Mouse (Mus musculus) forebrain, postnatal 0 days (tissue): ENCODE data around the gene Dlk1. TPM values are rescaled to one million over a fixed set of nuclear protein-coding genes. Genes with fewer than 3 reads are reported as not detected.

Experiments
- ATAC-seq: fragments of 200-750 bp; cut with Nextera tagmentation; 2 replicates; pipeline ENCODE4 v1.8.0; 2017; ENCODE audit warnings: mild to moderate bottlenecking, moderate library complexity
- DNase-seq: peaks from one replicate; pipeline ENCODE4 v3.0.0-alpha.2; 2015
- H3K27ac ChIP-seq: fragments of 300-500 bp; sonication (generic); 2 replicates; pipeline ENCODE4 v1.5.1; 2014; ENCODE audit warnings: low read depth, mild to moderate bottlenecking, antibody characterized with exemption, low read length, moderate library complexity, mixed read lengths
- H3K27me3 ChIP-seq: fragments of 300-500 bp; sonication (generic); 2 replicates; pipeline ENCODE4 v1.6.1; 2014; ENCODE audit warnings: mild to moderate bottlenecking, low read length, mixed read lengths; ENCODE audit not compliant: insufficient read depth
- H3K36me3 ChIP-seq: fragments of 300-500 bp; sonication (generic); 2 replicates; pipeline ENCODE4 v1.6.1; 2014; ENCODE audit warnings: mild to moderate bottlenecking, moderate library complexity; ENCODE audit not compliant: insufficient read depth
- H3K4me1 ChIP-seq: fragments of 300-500 bp; sonication (generic); 2 replicates; pipeline ENCODE4 v1.6.1; 2014; ENCODE audit warnings: antibody characterized with exemption; ENCODE audit not compliant: insufficient read depth
- H3K4me2 ChIP-seq: fragments of 300-500 bp; sonication (generic); 2 replicates; pipeline ENCODE4 v1.6.1; 2014; ENCODE audit warnings: low read depth, mild to moderate bottlenecking, moderate library complexity
- H3K4me3 ChIP-seq: fragments of 300-500 bp; sonication (generic); 2 replicates; pipeline ENCODE4 v1.5.1; 2014; ENCODE audit warnings: low read depth, low read length, mixed read lengths
- H3K9ac ChIP-seq: fragments of 300-500 bp; sonication (generic); 2 replicates; pipeline ENCODE4 v1.6.1; 2014; ENCODE audit warnings: mild to moderate bottlenecking
- H3K9me3 ChIP-seq: fragments of 300-500 bp; sonication (generic); 2 replicates; pipeline ENCODE4 v1.6.1; 2016; ENCODE audit warnings: low read length
- CTCF ChIP-seq: sonication (generic); IDR thresholded peaks from 2 replicates; pipeline ENCODE4 v1.5.1; 2016; ENCODE audit warnings: antibody characterized with exemption, control low read depth, low read depth
- WGBS: fragments of 180-500 bp; shearing (Covaris S2); extraction: QIAGEN DNeasy Blood & Tissue Kit; methylation state at CpG from one replicate; pipeline ENCODE4 v1.1.7; 2014; 5-methylcytosine and 5-hydroxymethylcytosine counted together
- polyA plus RNA-seq: library from polyadenylated mRNA; unstranded; fragments of >200 nt; fragmentation: Nextera tagmentation; extraction: Ambion mirVana; gene quantifications from 2 replicates; pipeline ENCODE4 v1.2.1, GENCODE M21; 2015
- total RNA-seq: library from RNA; depleted of rRNA; stranded (reverse); fragments of >200 nt; gene quantifications from 2 replicates; pipeline ENCODE4 v1.2.3, GENCODE M21; 2014

The Dlk1 gene
- total and polyA plus RNA-seq, 2 experiments from 2014 or later: 18.8 to 35.8 TPM

DNA sequence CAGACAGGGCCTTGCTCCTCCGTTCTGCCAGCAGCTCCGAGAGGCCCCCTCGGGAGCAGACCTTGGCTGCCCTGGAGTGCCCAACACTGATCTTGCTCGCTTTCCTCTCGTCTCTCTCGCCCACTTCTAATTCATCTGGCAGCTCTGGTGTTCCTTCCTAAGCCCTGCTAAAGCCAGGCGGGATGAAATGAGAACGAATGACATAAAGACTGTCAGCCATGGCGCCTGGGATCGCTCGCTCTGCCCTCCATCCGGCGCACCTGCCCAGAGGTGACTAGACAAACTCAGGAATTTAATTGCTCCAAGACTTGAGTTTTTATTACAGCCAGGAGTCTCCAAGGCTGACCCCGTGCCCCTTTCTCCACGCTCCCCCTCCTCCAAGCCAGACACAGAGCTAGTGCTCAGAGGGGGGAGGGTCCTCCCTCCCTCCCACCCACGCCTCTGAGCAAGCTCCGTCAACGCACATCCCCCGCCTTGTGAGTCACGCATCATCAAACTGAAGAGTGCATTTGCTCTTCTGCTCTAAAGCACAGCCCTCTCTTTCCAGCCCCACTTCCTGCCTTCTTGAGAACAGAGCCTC lies 27.8 kb upstream of the Dlk1 start:
- Histone ChIP-seq H3K36me3 (no peaks in the 10 kb centered on the region), H3K9me3 (no peaks in the 10 kb centered on the region), H3K4me2 (no peak overlapping the region), H3K27me3 (no peaks in the 10 kb centered on the region), H3K27ac (no peak overlapping the region), H3K4me3 (no peak overlapping the region), H3K4me1 (no peaks in the 10 kb centered on the region), H3K9ac (no peak overlapping the region)
- TF ChIP-seq CTCF: no peak
- DNase-seq (peak; percentile 53), ATAC-seq (peak; percentile 66)
- WGBS: 20% methylated on average over 20 of the region's 20 CpGs

DNA sequence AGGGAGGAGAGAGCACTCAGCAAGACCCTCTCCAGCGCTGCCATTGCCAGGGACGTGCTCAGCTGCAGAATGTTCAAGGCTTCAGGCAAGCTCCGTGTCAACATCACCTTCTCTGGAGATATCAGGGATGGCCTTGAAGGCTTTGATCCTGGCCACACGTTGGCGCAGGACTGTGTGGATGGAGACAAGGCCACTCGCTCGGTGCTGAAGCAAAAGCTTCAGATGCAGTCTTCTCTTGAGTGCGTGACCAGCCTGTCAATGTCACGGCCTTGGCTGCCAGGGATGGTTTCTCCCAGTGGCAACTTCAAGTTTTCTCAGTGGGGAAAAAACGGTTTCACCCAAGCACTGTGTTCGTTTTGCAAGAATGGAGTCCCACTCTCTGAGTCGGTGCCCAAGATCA lies 26.6 kb upstream of the Dlk1 start:
- WGBS: 84% methylated on average over 12 of the region's 12 CpGs
- no peak overlapping the region for H3K4me2 ChIP-seq
- no peak for ATAC-seq

DNA sequence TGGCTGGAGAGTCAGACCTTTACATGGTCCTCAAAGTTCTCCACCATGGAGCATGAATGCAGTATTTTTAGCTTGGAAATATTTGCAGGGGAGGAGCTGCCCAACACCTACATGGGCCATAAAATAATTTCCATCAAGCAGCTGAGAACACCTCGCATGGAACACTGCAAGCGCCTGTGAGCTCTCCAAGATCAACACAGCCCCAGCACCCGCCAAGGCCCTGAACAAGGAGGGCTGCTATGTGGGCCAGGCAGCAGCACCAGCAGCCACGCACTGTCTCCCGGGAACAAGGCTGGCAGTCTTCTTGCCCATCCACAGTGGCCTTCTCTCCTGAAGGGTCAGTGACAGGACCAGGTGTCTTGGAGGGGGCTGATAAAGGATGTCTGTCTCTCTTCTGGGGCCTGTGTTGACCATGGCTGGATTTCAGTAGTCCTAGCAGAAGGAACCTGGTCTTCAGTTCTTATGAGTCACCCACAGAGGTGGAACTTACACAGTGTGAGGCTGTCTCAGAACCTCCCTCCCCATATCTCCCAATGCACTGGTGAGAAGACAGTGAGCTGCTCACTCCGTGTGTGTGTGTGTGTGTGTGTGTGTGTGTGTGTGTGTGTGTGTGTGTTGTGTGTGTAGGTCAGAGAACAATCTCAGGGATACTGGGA lies 20.0 kb upstream of the Dlk1 start:
- H3K9me3 ChIP-seq: no peaks in the 10 kb centered on the region
- no peak overlapping the region for H3K27ac ChIP-seq
- no peak overlapping the region for H3K9ac ChIP-seq
- H3K4me1 ChIP-seq: no peaks in the 10 kb centered on the region
- H3K27me3 ChIP-seq: peaks cover 9% of the 10 kb centered on the region
- H3K36me3 ChIP-seq: no peaks in the 10 kb centered on the region
- 74% methylated on average over 6 of the region's 6 CpGs for WGBS
- ATAC-seq (no peak), DNase-seq (no peak)
- TF ChIP-seq CTCF: no peak
- H3K4me2 ChIP-seq: no peak overlapping the region
- no peak overlapping the region for H3K4me3 ChIP-seq

More for the DNA sequence above, 26.6 kb upstream of the Dlk1 start:
- Histone ChIP-seq H3K9me3 (no peaks in the 10 kb centered on the region), H3K9ac (no peak overlapping the region), H3K27me3 (no peaks in the 10 kb centered on the region; the same call in 1 of the 2 replicates), H3K4me1 (no peaks in the 10 kb centered on the region), H3K4me3 (no peak overlapping the region), H3K27ac (no peak overlapping the region), H3K36me3 (no peaks in the 10 kb centered on the region)
- no peak for TF ChIP-seq CTCF
- DNase-seq: no peak

- H3K9me3 ChIP-seq: no peaks in the 10 kb centered on the region
- TF ChIP-seq CTCF: peak; percentile 42
- no peaks in the 10 kb centered on the region for H3K36me3 ChIP-seq
- peaks cover 9% of the 10 kb centered on the region for H3K27me3 ChIP-seq
- 14% methylated on average over 10 of the region's 10 CpGs for WGBS
- H3K9ac ChIP-seq: no peak overlapping the region
- H3K4me2 ChIP-seq: no peak overlapping the region
- H3K27ac ChIP-seq: no peak overlapping the region
- ATAC-seq (no peak), DNase-seq (no peak)
- H3K4me3 ChIP-seq: no peak overlapping the region
- H3K4me1 ChIP-seq: no peaks in the 10 kb centered on the region
Observed at GRCm38 (mm10) chr12:109436367-109436807, 16.2 kb upstream of the Dlk1 start.

GRCm38 (mm10) chr12:109436852-109437251 lies 15.8 kb upstream of the Dlk1 start:
- no peak overlapping the region for H3K4me2 ChIP-seq
- ATAC-seq: no peak
- no peaks in the 10 kb centered on the region for H3K4me1 ChIP-seq
- no peaks in the 10 kb centered on the region for H3K36me3 ChIP-seq
- 38% methylated on average over 12 of the region's 12 CpGs for WGBS
- TF ChIP-seq CTCF: no peak
- no peak overlapping the region for H3K9ac ChIP-seq
- peaks cover 9% of the 10 kb centered on the region for H3K27me3 ChIP-seq
- H3K27ac ChIP-seq: no peak overlapping the region
- no peak for DNase-seq
- H3K4me3 ChIP-seq: no peak overlapping the region
- no peaks in the 10 kb centered on the region for H3K9me3 ChIP-seq

DNA sequence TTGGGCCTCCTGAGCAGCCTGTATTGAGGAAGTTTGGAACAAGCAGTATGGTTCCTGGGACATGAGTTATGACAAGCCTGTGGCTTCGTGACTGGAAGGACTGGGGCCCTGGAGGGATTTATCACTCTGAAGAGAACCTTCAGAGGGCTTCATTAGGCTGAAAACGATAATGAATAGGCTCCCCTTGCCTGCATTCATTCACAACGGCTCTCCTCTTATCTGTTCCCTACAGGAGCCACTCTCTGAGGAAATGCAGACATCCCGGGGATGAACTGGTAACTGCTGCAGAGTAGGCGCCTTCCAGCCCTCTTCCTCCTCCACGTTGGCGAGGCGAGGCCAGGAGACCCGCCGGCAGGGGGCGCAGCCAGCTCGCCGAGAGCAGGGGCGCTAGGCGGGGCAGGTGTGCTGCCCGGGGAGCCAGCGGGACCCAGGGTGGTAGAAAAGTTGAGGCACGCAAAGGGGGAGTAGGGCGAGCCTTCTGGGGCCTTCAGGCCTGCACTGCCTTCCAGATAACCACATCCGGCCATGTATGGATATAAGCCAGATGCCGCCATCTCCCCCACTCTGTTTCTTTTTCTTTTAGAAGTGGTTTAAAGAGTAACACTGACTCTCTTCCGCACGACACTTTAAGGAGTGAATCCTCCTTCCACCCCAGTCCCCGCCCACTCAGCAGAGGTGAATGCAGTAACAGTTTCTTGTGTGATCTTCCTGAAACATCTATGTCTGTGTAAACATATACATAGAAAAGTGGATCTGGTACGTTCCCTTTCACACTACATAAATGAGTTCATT lies 14.9 kb upstream of the Dlk1 start:
- H3K9me3 ChIP-seq: no peaks in the 10 kb centered on the region
- no peak overlapping the region for H3K27ac ChIP-seq
- peak; percentile 85 for TF ChIP-seq CTCF
- H3K4me3 ChIP-seq: no peak overlapping the region
- ATAC-seq (no peak; the same call in 1 of the 2 replicates), DNase-seq (peak; percentile 70)
- peak overlapping the region; percentile 19; the same call in 1 of the 2 replicates for H3K4me2 ChIP-seq
- 10% methylated on average over 25 of the region's 25 CpGs for WGBS
- H3K4me1 ChIP-seq: no peaks in the 10 kb centered on the region
- no peaks in the 10 kb centered on the region for H3K36me3 ChIP-seq
- H3K9ac ChIP-seq: no peak overlapping the region
- peaks cover 9% of the 10 kb centered on the region for H3K27me3 ChIP-seq

DNA sequence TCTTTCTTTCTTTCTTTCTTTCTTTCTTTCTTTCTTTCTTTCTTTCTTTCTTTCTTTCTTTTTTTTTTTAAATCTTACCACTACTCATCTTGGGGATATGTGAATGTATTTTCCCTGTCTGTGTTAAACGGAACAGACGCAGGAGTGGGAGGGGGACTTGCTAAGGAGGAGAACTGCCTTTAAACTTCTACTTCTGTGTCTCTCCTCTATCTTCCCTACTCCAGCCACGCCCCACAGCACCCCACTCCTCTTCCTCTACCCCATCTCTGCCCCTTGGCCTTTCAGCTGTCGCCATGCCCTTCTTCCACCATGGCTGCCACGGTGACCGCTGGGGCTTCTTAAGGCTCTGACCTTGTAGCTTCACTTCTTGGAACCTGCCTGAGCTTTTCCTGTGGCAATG lies 14.2 kb upstream of the Dlk1 start:
- no peak for DNase-seq
- no peaks in the 10 kb centered on the region for H3K4me1 ChIP-seq
- H3K4me3 ChIP-seq: no peak overlapping the region
- H3K27me3 ChIP-seq: peaks cover 9% of the 10 kb centered on the region
- WGBS: 69% methylated on average over 6 of the region's 6 CpGs
- no peak overlapping the region for H3K9ac ChIP-seq
- H3K36me3 ChIP-seq: no peaks in the 10 kb centered on the region
- H3K9me3 ChIP-seq: no peaks in the 10 kb centered on the region
- TF ChIP-seq CTCF: no peak
- no peak overlapping the region for H3K4me2 ChIP-seq
- no peak overlapping the region for H3K27ac ChIP-seq
- no peak for ATAC-seq
